Mouse (Mus musculus) urinary bladder, postnatal 10 days (tissue): ENCODE results near the gene Gm45208.
A peak's percentile ranks its signal among the peaks of the same experiment; 100 is the strongest.
"Not testable (repeated sequence)": the region's sequence is repeated elsewhere in the genome, so short reads cannot be mapped to it uniquely, and the experiment has no call there.

Experiments
- DNase-seq: peaks from one replicate; pipeline ENCODE4 v3.0.0; 2022; ENCODE audit warnings: low spot score

Gm45208 gene

GRCm38 (mm10) chrX:7727176-7727575, 5.1 kb downstream of the Gm45208 start:
- no peak for DNase-seq

- DNase-seq: no peak
Measured at GRCm38 (mm10) chrX:7728215-7728921, 6.3 kb downstream of the Gm45208 start, which contains the start of gene Praf2. Gene Praf2 (plus strand): TSS chrX:7728439.

- DNase-seq: no peak
Measured at GRCm38 (mm10) chrX:7728922-7729265, 6.8 kb downstream of the Gm45208 start.

- no peak for DNase-seq
Measured at GRCm38 (mm10) chrX:7733571-7734156, 11.6 kb downstream of the Gm45208 start.

- DNase-seq: no peak
Measured at GRCm38 (mm10) chrX:7739336-7740081, 17.5 kb downstream of the Gm45208 start.

- no peak for DNase-seq
Measured at GRCm38 (mm10) chrX:7740082-7740819, 18.2 kb downstream of the Gm45208 start.

- no peak for DNase-seq
Measured at GRCm38 (mm10) chrX:7741103-7741502, 19.1 kb downstream of the Gm45208 start.

GRCm38 (mm10) chrX:7743470-7743869, 21.4 kb downstream of the Gm45208 start:
- DNase-seq: no peak

- DNase-seq: no peak
Measured at GRCm38 (mm10) chrX:7744940-7745339, 22.9 kb downstream of the Gm45208 start.

- DNase-seq: no peak
Measured at GRCm38 (mm10) chrX:7745429-7745828, 23.4 kb downstream of the Gm45208 start.

- no peak for DNase-seq
Measured at GRCm38 (mm10) chrX:7750432-7751116, 28.5 kb downstream of the Gm45208 start, which contains the start of gene Ccdc120. Gene Ccdc120 (minus strand): TSS chrX:7750905.

- not testable (repeated sequence) for DNase-seq
Measured at GRCm38 (mm10) chrX:7753627-7754026, 31.6 kb downstream of the Gm45208 start.

- peak; percentile 54 for DNase-seq
Measured at GRCm38 (mm10) chrX:7762137-7762920, 40.3 kb downstream of the Gm45208 start, which contains the start of gene Tfe3. Gene Tfe3 (plus strand): TSS chrX:7762560.

GRCm38 (mm10) chrX:7762921-7763197, 40.8 kb downstream of the Gm45208 start:
- no peak for DNase-seq

- no peak for DNase-seq
Measured at GRCm38 (mm10) chrX:7763631-7764393, 41.8 kb downstream of the Gm45208 start.

GRCm38 (mm10) chrX:7764657-7765280, 42.7 kb downstream of the Gm45208 start:
- no peak for DNase-seq

- DNase-seq: no peak
Measured at GRCm38 (mm10) chrX:7765281-7765670, 43.2 kb downstream of the Gm45208 start.

GRCm38 (mm10) chrX:7765764-7766163, 43.7 kb downstream of the Gm45208 start:
- DNase-seq: no peak

- DNase-seq: no peak
Measured at GRCm38 (mm10) chrX:7769302-7770017, 47.4 kb downstream of the Gm45208 start.
